Mouse (Mus musculus): ENCODE measurements around the gene Rbfox1. TPM values are rescaled to one million over a fixed set of nuclear protein-coding genes. Genes with fewer than 3 reads are reported as not detected.

Gene Rbfox1
- polyA plus RNA-seq, 3 experiments from 2014 or later: not detected

DNA sequence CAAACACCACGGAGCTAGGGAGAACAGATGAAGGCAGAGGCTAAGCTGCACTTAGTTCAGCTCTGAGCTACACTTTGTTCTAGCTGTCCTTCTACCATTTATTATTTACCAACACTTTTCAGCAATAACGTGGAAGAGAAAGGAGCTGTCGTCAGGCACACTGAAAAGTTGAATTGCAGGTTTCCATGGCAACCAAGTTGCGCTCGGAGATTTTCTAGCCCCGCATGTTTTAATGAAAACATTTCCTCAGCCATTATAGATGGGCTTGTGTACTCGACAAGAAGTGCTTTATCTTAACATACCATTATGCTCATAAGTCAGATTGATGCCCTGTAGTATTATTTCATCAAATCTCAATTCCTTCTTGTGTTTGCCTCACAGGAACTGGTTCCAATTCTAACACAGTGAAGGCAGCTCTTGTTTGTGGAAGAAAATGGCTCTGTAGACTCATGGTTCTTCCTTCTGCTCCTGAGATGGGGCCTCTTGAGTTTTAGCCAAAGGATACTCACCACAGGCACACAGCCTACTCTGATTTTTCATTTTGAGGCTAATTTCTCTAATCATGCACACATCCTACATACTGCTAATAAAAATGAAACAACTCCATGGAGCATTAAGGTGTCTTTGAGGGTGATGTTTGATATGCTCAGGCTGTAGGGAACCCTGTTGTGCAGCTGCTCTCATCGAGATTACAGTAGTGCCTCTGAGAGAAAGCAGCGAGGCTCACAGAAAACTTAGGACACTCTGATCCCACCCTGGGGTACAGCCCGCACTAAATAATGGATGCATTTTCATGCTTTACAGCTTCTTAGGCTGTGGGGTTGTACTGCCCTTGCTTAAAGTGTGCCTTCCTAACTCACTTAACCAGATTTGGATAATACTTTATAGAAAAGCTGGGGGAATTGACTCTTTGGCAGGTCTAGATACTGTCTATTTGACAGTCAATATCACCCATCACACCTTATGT lies 107.2 kb downstream of the Rbfox1 start:
- no peak for ATAC-seq

DNA sequence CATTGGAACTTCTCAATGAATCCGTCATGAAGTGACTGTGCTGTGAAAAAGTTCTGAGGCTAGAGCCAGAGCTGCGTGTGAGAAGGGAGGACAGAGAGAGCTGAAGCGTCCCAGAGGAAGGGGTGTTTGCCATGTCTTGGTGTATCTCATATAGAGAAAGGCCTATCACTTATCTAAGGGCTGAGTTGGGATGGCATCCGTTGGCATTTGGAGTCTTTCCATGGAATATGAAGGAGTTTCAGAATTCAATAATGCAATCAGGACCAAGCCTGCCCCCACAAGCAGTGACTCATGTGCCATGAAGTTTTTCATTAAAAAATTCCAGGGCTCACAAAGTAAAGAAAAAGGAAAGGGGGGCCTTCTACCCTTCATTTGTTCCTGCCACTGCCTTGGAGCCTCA lies 112.0 kb downstream of the Rbfox1 start:
- no peak for ATAC-seq

DNA sequence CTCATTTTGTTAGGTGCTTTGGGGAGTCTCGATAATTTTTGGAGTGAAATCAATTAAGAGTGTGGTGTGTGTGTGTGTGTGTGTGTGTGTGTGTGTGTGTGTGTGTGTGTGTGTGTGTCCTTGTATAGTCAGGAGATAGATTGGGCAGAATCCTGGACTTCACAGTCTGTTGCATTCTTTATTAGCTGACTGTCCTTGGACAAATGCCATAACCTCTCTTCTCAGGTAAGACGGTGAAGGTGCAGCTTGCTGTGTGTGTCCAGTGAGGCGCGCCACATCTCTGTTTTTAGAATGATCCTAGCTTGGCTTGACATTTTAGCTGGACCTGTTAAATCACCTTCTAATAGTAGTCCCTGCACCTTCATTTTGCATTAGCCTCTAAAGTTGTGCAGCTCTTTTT lies 112.5 kb downstream of the Rbfox1 start:
- no peak for ATAC-seq

DNA sequence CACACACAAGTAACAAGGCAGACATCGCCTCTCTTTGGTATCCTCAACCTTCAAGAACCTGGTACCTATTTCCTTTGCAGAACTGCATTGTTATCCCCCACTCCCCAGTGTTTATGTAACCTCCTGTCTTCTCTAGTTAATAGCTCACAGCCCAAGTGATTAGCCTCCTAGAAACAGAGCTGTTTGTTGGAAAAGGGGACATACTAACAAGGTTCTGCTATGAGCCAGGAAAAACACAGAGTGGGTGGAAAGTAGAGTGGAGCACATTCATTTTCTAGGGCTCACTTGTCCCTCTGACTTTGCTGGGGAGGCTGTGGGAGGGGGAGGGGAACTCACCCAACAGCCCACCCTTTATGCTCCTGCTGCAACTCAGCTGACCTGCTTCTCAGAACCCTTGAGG lies 114.9 kb downstream of the Rbfox1 start:
- ATAC-seq: no peak

DNA sequence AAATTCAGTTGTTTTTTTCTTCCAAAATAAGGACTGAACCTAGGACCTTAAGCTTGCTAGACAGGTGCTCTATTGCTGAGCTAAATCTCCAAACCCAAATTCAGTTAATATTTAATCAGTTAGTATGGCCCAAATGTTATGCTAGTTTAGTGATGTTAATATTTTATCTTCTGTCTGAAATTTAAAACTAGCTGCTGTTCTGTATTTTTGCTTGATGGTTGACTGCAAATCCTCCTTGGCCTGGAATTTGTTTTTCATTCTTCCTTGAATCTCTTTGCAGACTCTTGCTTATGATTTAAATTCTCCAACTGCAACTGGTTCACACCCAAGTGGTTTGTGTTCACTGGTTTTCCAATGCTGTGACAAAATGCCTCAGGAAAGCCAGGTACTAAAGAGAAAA lies 121.8 kb downstream of the Rbfox1 start:
- no peak for ATAC-seq

DNA sequence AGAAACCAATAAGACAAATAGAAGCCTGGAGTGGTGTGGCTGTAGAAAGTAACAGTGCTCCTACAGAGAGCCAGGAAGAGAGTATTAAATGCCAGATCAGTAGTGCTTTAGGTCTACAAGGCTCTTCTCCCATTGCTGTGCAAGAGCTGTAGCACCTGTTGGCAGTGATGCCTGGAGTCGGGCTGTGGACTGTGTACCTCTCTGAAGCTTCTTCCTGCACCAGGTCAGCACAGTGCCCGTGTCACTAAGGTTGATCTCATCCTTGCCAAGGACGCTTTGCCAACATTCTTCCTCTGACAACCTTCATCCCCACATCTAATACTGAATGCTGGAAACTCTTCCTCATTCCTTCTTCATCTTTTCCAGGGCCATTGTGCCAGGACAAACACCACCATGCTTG lies 127.7 kb downstream of the Rbfox1 start:
- no peak for ATAC-seq

DNA sequence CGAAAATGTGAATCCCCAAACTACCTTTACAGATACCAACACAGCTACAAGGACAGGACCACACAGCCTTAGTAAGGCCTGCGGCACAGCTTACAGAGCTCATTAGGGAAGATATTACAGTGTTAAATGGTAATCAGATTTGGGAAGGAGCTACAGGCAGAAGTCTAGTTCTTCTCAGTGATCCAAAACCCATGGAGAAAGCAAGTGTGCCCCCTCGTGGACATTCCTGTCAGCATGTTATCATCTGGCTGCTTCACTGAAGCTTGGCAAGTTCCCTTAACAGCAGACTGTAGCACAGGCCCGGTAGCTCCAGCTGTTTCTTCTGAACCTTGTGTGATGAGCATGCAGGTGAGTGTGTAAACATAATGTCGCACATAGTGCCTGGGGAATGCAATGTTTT lies 133.5 kb downstream of the Rbfox1 start:
- no peak for ATAC-seq

DNA sequence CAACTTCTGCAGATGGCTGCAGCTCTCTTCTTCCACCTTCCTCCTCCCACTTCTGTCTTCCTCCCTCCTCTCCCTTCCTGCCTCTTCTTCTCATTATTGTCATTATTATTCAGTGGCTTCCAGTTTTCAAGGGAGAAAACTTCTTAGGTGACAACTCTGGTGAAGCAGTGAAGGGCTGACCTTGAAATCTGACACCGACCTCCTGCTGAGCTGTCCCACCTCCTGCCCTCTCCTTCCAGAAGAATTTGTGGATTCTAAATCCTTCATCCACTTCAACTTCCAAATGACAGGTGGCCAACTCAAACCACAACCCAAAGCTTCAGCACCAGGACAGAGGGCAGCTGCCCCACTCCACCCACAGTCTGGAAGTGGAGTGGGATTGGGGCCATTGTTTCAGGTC lies 134.2 kb downstream of the Rbfox1 start:
- ATAC-seq: no peak

DNA sequence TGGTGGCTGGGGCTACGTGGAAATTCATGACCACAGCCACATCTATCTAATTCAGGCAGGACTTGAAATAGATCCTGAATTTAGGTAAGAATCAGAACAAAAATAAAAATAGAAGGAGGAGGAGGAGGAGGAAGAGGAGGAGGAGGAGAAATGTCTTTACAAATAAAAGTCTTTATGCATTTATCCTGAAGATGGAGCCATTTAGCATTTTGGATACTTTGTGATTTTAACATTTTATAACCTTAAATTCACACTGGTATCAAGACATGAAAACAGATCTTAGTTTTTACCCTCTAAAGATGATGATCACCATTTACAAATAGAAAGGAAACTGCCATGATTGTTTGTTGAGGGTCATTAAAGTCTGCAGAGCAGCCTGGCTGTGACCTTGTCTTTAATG lies 146.1 kb downstream of the Rbfox1 start:
- no peak for ATAC-seq

DNA sequence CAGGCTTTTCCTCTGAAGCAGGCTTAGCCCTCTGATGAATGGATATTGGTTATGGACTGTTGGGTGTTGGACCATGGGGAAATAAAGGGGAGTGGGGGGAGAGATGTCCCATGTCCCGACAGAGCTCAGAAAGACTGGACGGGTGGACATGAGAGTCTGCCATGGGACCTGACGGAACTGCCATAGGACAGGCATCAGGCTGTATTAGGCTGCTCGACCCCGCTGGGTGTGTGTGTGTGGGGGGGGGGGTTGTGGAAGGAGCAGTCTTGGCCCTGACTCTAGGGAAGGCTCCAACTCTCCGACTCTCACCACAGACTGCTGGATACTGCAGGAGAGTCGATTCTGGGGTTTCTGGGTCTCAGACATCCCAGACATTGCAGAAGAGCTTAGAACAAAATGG lies 147.4 kb downstream of the Rbfox1 start:
- ATAC-seq: no peak

DNA sequence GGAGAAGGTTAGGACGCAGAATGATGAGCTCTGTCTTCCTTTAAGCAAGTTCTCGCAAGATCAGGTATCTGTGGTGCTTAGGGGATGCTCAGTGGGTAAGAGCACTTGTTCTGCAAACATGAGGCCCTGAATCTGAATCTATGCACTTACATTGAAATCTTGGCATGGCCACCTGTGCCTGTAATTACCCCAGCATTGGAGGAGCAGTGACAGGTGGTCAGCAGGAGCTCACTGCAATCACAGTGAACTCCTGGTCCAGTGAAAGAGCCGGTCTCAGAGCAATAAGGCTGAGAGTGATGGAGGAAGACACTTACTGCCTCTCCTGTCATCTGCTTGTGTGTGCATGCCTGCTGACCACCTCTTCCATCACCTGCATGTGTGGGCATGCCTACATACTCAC lies 149.7 kb downstream of the Rbfox1 start:
- ATAC-seq: no peak

DNA sequence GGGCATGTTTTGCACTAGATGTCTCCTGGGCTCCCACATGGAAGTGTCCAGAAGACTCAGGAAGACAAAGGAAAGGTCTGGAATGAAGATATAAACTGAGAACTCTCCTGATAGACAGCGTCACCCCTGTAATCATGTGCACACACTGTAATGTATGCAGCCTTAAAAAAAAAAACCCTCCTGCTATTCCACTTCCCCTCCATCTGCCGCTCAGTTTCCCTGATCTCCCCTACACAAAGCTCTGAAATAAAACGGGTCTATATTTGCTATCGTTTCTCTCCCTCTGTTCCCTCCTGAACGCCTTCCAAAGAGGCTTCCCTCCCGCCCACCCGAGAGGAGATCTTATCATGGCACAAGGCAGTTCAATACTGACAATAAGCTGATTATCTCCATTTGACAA lies 151.9 kb downstream of the Rbfox1 start:
- ATAC-seq: no peak

DNA sequence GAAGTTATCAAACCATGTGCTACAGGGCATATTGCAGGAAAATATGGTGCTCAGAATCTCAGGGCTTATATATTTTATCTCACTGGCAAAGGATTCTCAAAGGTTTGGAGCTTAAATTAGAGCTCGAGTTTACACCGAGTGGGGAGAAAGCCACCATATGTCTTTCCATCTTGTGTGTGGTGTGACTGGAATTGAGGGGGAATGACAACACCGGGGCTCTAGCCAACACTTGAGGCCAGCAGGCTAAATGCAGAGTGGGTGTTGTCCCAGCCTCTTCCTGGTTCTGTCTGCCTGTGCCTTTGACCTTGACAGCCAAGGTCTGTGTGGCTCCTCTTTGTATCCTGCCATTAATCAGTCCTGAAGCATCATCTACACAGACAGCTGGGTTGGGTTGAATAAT lies 157.6 kb downstream of the Rbfox1 start:
- no peak for ATAC-seq

DNA sequence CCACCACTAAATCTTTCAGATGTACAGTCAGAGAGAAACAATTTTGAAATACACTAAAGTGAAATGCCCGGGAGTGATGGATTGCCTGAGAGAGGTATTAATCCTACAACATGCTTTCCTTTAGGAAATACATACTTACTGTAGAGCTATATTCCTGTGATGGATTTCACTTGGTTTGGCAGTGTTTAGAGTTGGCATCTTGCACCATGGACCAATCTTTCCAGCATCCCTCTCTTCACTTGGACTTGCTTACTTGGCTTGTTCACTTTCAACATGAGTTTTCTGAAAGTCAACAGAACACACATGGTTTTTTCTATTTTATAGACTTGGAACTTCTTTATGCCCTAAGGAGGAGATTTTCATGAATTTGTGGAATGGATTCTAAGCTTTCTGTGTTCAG lies 163.4 kb downstream of the Rbfox1 start:
- ATAC-seq: no peak

DNA sequence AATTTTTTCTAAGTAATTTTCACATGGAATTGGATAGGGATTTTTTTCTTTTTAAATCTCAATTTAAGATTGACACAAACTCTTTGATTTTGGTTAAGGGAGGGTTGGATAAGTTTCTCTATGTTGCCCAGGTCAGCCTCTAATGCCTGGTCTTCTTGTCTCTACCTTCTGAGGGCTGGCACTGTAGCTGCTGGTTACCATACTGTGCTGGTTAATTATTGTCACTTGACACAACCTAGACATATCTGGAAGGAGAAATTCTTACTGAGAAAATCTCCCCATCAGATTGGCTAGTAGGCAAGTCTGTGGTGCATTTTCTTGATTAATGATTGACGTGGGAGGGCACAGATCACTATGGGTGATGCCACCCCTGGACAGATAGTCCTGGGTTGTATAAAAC lies 177.3 kb downstream of the Rbfox1 start:
- ATAC-seq: no peak

DNA sequence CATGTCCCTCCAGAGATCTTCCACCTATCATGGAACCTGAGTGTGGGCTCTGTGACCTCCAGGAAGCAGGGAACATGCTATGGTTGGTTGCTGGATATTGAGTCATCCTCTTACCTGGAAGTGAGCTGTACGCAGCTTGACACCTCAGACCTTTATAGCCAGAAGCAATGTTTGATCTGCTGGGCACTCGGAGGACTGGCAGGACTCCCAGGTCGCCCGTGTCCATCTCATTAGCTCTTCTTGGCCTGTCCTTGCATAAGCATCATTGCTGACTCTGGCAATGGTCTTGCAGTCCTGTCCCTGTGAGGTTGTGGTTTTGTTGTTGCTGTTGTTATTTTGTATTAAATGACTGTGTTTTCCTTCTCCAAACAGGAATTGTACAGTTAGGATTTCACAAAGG lies 180.3 kb downstream of the Rbfox1 start:
- no peak for ATAC-seq

DNA sequence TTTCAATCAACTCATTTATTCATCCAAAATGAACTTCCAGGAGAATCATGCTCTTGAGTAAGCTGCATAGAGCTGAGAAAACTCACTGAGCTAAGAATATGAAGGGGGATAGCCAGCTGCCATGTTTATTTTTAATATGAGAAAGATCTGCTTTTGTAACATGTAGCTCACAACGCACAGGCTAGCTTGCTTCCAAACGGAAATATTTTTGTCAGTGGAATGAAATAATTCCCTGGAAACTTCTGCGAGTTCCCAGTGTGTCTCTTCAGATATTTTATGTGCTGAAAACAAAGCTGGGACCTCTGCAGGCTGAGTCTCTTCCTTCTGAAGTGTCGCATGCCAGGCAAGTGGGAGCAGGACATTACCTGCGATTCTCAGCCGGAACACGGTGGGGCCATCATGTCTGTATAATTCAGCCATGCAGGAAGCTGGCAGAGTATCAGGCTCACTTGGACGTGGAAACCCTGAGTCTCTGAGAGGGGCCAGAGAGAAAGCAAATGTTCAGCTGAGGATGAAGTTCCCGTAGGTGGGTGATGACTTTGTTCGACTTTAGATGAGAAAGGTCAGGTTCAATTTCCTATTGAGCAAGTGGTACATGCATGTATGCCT lies 190.4 kb downstream of the Rbfox1 start:
- ATAC-seq: no peak

DNA sequence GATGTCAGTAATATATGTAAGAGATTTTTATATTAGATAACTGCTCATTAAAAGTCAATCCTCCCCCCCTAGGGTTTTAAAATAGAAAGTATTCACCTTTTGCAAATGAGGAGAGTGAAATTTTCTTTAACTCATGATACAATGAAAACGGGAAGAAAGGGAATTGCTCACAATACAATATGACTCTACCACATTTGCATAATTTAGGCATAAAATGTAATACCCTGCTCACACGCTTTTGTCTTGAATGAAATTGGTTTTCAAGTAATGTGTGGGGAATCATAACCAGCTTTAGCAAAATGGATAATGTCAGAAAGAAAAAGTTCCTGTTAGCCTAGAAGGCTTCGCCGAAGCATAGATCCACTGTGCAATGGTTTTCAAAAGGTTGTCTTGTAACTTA lies 193.9 kb downstream of the Rbfox1 start:
- ATAC-seq: no peak

DNA sequence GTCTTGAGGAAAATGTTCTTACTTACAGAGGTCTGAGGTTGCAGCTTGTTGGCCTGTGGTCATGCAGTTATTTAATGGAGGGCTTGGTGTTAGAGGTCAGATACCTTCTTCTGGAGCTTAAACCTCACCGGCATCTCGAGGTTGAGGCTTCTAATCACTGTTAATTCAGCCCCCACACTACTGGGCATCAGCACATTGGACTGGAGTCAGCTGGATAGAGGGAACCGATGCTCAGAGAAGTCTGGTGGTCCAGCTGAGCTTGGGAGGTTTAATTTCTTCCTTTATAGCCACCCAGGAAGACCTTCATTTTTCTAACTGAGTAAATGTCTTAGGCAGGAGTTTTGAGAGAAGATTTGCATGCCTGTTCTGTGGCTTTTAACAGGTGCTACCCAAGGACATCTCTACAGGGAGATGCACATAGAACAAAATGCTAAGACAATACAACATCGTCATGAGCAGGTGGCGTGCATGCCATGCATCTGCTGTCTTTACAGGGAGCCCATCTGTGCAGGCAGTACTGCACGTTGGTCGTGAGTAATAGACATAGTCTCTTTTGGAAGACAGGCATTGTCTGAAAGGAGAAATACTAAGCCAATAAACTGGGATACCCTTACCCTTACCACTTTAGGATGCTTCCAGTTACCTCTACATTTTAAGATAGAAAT lies 199.7 kb downstream of the Rbfox1 start:
- no peak for ATAC-seq

DNA sequence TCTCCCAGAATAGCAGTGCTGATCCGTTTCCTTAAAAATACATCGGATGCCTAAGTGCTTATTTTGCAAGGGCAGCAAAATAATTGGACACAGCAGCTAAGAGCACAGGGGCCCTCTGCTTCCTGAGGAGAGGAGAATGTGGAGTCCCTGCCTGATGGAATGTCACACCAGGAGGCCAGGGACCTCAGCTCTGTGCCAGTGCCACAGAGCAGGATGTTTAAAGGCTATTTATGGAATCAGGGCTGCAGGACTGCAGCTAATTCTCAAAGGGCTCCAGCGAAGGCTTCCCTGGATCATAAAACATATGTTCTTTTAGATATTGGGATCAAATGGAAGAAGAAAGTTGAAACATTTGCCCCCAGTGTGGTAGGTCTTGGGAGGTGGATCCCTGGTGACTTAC lies 201.0 kb downstream of the Rbfox1 start:
- no peak for ATAC-seq

DNA sequence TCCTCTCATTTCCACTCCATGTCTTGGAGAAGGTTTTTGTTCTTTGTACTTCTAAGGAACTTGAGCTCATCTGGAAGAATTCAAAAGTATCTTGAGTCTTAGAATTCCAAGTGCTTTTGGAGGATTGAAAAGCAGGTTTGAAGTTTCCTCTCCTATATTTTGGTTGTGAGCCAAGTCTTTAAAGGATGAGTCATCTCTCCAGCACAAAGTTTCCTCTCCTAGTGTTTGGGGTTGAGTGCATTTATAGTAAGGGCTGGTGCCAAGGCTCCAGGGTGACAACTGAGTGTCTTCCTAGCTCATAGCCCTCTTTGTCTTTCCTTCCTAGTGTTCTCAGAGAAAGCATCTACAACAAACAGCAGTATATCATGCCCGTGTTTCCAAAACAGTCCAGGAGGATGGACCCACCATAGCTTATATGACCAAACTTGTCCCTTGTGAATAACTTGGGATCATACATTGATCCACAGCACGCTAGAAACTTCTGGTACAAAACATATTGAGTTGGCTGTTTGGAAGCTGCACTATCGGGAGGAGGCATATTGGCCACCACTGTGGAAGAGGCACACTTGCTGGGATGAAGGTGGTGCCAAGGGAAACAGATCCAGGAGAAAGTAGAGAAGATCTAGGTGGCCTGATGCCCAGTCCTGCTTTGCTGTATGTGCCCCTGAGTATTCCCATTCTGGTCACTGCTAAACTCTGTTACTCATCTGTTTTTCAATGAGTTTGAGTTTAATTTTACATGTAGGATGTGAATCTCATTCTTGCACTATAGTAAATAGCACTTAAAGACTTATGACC lies 206.4 kb downstream of the Rbfox1 start:
- ATAC-seq: no peak

DNA sequence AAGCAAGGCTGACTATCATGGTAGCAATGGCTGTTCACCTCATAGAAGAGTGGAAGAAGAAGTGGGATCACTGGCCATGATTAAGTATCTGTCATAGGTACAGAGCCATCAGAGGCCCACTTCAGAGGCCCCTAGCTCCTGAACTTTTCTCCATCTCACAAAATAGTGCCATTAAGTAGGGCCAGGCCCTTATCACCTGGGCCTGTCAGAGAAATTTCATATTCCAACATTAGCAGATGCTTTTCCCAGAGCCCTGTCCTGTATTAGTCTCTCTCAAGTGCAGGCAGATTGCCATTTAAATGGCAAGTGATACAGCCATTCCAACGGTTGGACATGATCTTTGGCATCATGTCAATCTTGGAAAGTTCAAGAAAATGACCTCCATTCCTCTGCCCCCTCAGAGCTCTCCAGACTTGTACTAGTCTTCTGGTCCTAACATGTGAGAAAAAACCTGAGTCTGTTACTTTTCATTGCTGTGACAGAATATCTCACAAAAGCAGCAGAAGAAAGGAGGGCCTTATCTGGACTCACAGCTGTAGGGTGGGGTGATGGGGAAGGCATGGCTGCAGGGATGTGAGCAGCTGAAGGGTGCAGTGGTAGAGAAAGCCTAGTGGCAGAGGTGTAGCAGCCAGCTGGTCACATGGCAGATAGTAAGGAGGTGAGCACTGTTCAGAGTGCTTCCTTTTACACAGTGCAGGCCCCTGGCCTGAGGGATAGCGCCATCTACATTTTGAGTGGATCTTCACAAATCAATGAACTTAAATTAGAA lies 210.6 kb downstream of the Rbfox1 start:
- no peak for ATAC-seq

Measured in inflammation-experienced regulatory T-cells, adult 6 months (primary cell).